Mouse (Mus musculus): Measurements from ENCODE around the gene Lrmda.
A peak's percentile ranks its signal among the peaks of the same experiment; 100 is the strongest.

Lrmda gene

GRCm38 (mm10) chr14:22936701-22937100 is 917.2 kb downstream of the Lrmda start:
- no peak for DNase-seq (ENCODE audit: low spot score in 2 of 2)

- DNase-seq (ENCODE audit: low spot score in 2 of 2), result no peak
These were observed 921.1 kb downstream of the Lrmda start for GRCm38 (mm10) chr14:22940576-22940975.

GRCm38 (mm10) chr14:22942569-22942968 is 923.1 kb downstream of the Lrmda start:
- no peak for DNase-seq (ENCODE audit: low spot score in 2 of 2)

- no peak for DNase-seq (ENCODE audit: low spot score in 2 of 2)
These were observed 930.0 kb downstream of the Lrmda start for GRCm38 (mm10) chr14:22949466-22949865.

- no peak for DNase-seq (ENCODE audit: low spot score in 2 of 2)
These were observed 933.5 kb downstream of the Lrmda start for GRCm38 (mm10) chr14:22952981-22953380.

GRCm38 (mm10) chr14:22960166-22960565 is 940.7 kb downstream of the Lrmda start:
- no peak for DNase-seq (ENCODE audit: low spot score in 2 of 2)

- DNase-seq (ENCODE audit: low spot score in 2 of 2), result no peak
These were observed 945.5 kb downstream of the Lrmda start for GRCm38 (mm10) chr14:22964796-22965660.

- DNase-seq (ENCODE audit: low spot score in 2 of 2), result no peak
These were observed 949.2 kb downstream of the Lrmda start for GRCm38 (mm10) chr14:22968705-22969104.

- DNase-seq (ENCODE audit: low spot score in 2 of 2), result no peak
These were observed 967.2 kb downstream of the Lrmda start for GRCm38 (mm10) chr14:22986736-22987135.

- no peak for DNase-seq (ENCODE audit: low spot score in 2 of 2)
These were observed 968.7 kb downstream of the Lrmda start for GRCm38 (mm10) chr14:22988090-22988669.

- no peak for DNase-seq (ENCODE audit: low spot score in 2 of 2)
These were observed 975.8 kb downstream of the Lrmda start for GRCm38 (mm10) chr14:22995184-22995935.

GRCm38 (mm10) chr14:22998906-22999305 is 979.4 kb downstream of the Lrmda start:
- DNase-seq (ENCODE audit: low spot score in 2 of 2), result no peak

GRCm38 (mm10) chr14:23011989-23012388 is 992.5 kb downstream of the Lrmda start:
- DNase-seq (ENCODE audit: low spot score in 2 of 2), result no peak

- DNase-seq (ENCODE audit: low spot score in 2 of 2), result no peak
These were observed 995.3 kb downstream of the Lrmda start for GRCm38 (mm10) chr14:23014747-23015286.

GRCm38 (mm10) chr14:23015321-23016067 is 996.0 kb downstream of the Lrmda start:
- DNase-seq (ENCODE audit: low spot score in 2 of 2), result no peak

GRCm38 (mm10) chr14:23016068-23016611 is 996.6 kb downstream of the Lrmda start:
- no peak for DNase-seq (ENCODE audit: low spot score in 2 of 2)

GRCm38 (mm10) chr14:23041002-23041401 is 1021.5 kb downstream of the Lrmda start:
- no peak for DNase-seq (ENCODE audit: low spot score in 2 of 2)

GRCm38 (mm10) chr14:23045322-23045721 is 1025.8 kb downstream of the Lrmda start:
- no peak for DNase-seq (ENCODE audit: low spot score in 2 of 2)

GRCm38 (mm10) chr14:23046330-23046729 is 1026.8 kb downstream of the Lrmda start:
- DNase-seq (ENCODE audit: low spot score in 2 of 2), result peak; percentile 19 to 64

GRCm38 (mm10) chr14:23051441-23051840 is 1031.9 kb downstream of the Lrmda start:
- no peak for DNase-seq (ENCODE audit: low spot score in 2 of 2)

Data from frontal cortex, postnatal 10 days (tissue).